Mouse (Mus musculus) bone marrow, adult 2 months (tissue): Measurements from ENCODE around the gene Cep128.

Experiments
- CTCF ChIP-seq: fragments of 200-500 bp; IDR thresholded peaks from 2 replicates; pipeline ENCODE4 v1.5.1; 2011; ENCODE audit warnings: low read length, control low read depth; ENCODE audit not compliant: control insufficient read depth, insufficient read depth
- POLR2A ChIP-seq: fragments of 200-500 bp; IDR thresholded peaks from 2 replicates; pipeline ENCODE4 v1.6.1; 2011; ENCODE audit warnings: low read depth, mild to moderate bottlenecking, control low read depth, low read length, borderline replicate concordance; ENCODE audit not compliant: control insufficient read depth

GRCm38 (mm10) chr12:91134740-91135517, 249.3 kb downstream of the Cep128 start:
- TF ChIP-seq CTCF (no peak), POLR2A (no peak)
